Mouse (Mus musculus): ENCODE data around the gene Cacna1i.
A peak's percentile ranks its signal among the peaks of the same experiment; 100 is the strongest.

Gene Cacna1i

GRCm38 (mm10) chr15:80407873-80408272 is 120.8 kb downstream of the Cacna1i start:
- no peak for DNase-seq (ENCODE audit: low spot score)

- no peak for DNase-seq (ENCODE audit: low spot score)
Measured at GRCm38 (mm10) chr15:80410661-80411060, 123.6 kb downstream of the Cacna1i start.

DNA sequence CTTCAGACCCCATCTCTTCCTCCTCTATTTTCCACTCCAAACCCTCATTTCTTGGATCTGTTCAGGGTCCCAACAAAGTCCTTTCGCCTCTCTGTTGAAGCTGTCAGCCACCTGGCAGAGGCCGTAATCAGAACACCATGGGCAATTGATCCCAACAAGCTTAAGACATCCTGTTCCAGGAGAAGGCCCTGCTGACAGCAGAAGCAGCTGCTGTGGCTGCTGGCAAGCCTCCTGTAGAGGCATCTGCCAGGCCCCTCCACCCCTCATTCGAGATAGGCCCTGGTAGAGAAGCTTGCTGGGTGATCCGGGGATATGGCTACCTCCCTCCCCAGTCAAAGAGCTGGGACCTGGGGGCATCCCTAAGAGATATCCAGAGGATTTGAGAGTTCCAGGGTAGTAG is 126.0 kb downstream of the Cacna1i start:
- no peak for DNase-seq (ENCODE audit: low spot score)

GRCm38 (mm10) chr15:80413988-80414721 is 127.1 kb downstream of the Cacna1i start:
- peak; percentile 5 for DNase-seq (ENCODE audit: low spot score)

GRCm38 (mm10) chr15:80415132-80415531 is 128.1 kb downstream of the Cacna1i start:
- no peak for DNase-seq (ENCODE audit: low spot score)

GRCm38 (mm10) chr15:80417066-80417465 is 130.0 kb downstream of the Cacna1i start:
- no peak for DNase-seq (ENCODE audit: low spot score)

- DNase-seq (ENCODE audit: low spot score), result no peak
Measured at GRCm38 (mm10) chr15:80418146-80418545, 131.1 kb downstream of the Cacna1i start.

- DNase-seq (ENCODE audit: low spot score), result no peak
Measured at GRCm38 (mm10) chr15:80430324-80430723, 143.3 kb downstream of the Cacna1i start.

DNA sequence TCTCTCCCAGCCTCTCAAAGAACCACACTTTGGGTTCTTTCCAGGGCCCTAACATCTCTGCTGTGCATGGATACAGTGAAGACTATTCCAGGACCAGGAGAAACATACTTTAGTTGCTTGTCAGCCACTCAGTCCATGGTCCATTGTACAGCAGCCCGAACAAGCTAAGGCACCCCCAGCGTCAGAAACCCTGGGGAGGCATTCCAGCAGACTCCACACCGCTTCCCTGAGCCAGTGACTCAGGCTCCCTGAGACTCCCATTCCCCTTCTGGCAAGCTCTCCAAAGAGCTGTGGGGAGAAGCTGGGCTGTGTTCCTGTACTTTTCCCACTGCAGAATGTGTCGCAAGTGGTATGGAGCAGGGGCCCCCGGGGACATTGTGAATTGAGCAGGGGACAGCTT is 149.9 kb downstream of the Cacna1i start:
- DNase-seq (ENCODE audit: low spot score), result no peak

DNA sequence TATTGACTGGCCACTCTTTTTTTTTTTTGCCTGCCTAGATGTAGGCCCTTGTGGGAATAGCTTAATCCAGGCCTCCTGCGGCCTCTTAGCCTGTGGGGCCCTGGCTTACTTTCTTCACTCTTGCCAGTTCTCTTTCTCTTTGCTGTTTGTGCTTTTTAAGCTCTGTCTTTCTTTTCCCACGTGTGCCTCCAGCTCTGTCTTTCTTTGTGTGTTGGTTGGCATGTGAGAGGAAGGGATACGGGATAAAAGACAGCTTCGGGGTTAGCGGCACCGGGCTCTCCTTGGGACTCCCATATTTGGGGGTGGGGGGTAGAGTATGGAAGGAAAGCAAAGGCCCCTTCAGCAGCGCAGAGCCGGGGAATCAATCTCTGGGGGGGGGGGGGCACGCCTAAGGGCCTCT is 151.0 kb downstream of the Cacna1i start:
- DNase-seq (ENCODE audit: low spot score), result no peak

DNA sequence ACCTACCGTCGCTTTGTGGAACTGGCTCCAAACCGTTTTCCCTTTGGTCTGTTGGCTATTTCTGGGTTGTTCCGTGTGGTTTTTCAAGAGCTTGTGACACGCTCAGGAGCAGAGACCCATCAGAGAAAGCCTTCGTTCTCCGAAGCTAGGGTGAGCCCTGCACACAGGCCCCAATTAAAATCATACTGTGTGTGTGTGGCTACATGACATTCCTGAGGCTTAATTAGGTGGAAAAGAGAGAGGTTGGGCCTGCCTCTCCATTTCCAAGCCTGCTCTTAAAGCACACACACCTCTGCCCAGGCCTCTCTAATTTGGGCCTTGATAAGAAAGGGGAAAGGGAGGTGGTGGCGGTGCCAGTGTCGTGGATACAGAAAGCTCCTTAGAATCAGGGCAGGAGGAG is 151.4 kb downstream of the Cacna1i start:
- no peak for DNase-seq (ENCODE audit: low spot score)

- no peak for DNase-seq (ENCODE audit: low spot score)
Measured at GRCm38 (mm10) chr15:80440195-80440594, 153.2 kb downstream of the Cacna1i start.

- DNase-seq (ENCODE audit: low spot score), result no peak
Measured at GRCm38 (mm10) chr15:80445956-80446687, 159.1 kb downstream of the Cacna1i start.
